Mouse (Mus musculus) heart, embryonic 13.5 days (tissue): ENCODE data around the gene Hcfc2. TPM values are rescaled to one million over a fixed set of nuclear protein-coding genes. Genes with fewer than 3 reads are reported as not detected.

Experiments
- ATAC-seq: fragments of 200-750 bp; cut with Nextera tagmentation; 2 replicates; pipeline ENCODE4 v1.8.0; 2017; ENCODE audit warnings: moderate TSS enrichment; ENCODE audit not compliant: insufficient number of reproducible peaks, low FRiP score, low TSS enrichment; ENCODE audit errors: extremely low read depth
- H3K27ac ChIP-seq: fragments of 300-500 bp; sonication (generic); replicated peaks from 2 replicates; pipeline ENCODE4 v1.5.1; 2015; ENCODE audit warnings: moderate library complexity, mild to moderate bottlenecking, inconsistent platforms
- H3K27me3 ChIP-seq: fragments of 300-500 bp; sonication (generic); replicated peaks from 2 replicates; pipeline ENCODE4 v1.6.1; 2015; ENCODE audit warnings: mild to moderate bottlenecking, inconsistent platforms
- H3K36me3 ChIP-seq: fragments of 300-500 bp; sonication (generic); 2 replicates; pipeline ENCODE4 v1.6.1; 2015; ENCODE audit warnings: mild to moderate bottlenecking, inconsistent platforms
- H3K4me1 ChIP-seq: fragments of 300-500 bp; sonication (generic); 2 replicates; pipeline ENCODE4 v1.6.1; 2015; ENCODE audit warnings: inconsistent platforms
- H3K4me2 ChIP-seq: fragments of 300-500 bp; sonication (generic); 2 replicates; pipeline ENCODE4 v1.6.1; 2015; ENCODE audit warnings: inconsistent platforms, mild to moderate bottlenecking, moderate library complexity
- H3K4me3 ChIP-seq: fragments of 300-500 bp; sonication (generic); 2 replicates; pipeline ENCODE4 v1.5.1; 2015; ENCODE audit warnings: moderate library complexity, mild to moderate bottlenecking, inconsistent platforms
- H3K9ac ChIP-seq: fragments of 300-500 bp; sonication (generic); 2 replicates; pipeline ENCODE4 v1.6.1; 2015; ENCODE audit warnings: inconsistent platforms, mild to moderate bottlenecking, moderate library complexity
- H3K9me3 ChIP-seq: fragments of 300-500 bp; sonication (generic); 2 replicates; pipeline ENCODE4 v1.6.1; 2016; ENCODE audit warnings: inconsistent platforms
- WGBS: fragments of 180-500 bp; shearing (Covaris S2); methylation state at CpG from one replicate; pipeline ENCODE4 v1.1.7; 2015; ENCODE audit warnings: mixed read lengths; 5-methylcytosine and 5-hydroxymethylcytosine counted together
- polyA plus RNA-seq: library from polyadenylated mRNA; unstranded; fragments of >200 nt; fragmentation: Nextera tagmentation; extraction: Ambion mirVana; gene quantifications from 2 replicates; pipeline ENCODE4 v1.2.1, GENCODE M21; 2015

Hcfc2 gene
- polyA plus RNA-seq, 1 experiment from 2014 or later, result 31.3 TPM

GRCm38 (mm10) chr10:82741876-82742275 lies 45.9 kb downstream of the Hcfc2 start:
- Histone ChIP-seq H3K4me1 (no peaks in the 10 kb centered on the region), H3K9me3 (no peaks in the 10 kb centered on the region), H3K27ac (no peak overlapping the region), H3K4me3 (no peak overlapping the region), H3K27me3 (no peaks in the 10 kb centered on the region), H3K36me3 (peaks cover 84% of the 10 kb centered on the region), H3K9ac (no peak overlapping the region), H3K4me2 (no peak overlapping the region)
- ATAC-seq, result no peak
- 86% methylated on average over 4 of the region's 4 CpGs for WGBS

GRCm38 (mm10) chr10:82742578-82742977 lies 46.6 kb downstream of the Hcfc2 start:
- no peak overlapping the region for H3K4me2 ChIP-seq
- H3K9ac ChIP-seq, result no peak overlapping the region
- H3K27me3 ChIP-seq, result no peaks in the 10 kb centered on the region
- WGBS, result 81% methylated on average over 1 of the region's 1 CpGs
- no peaks in the 10 kb centered on the region for H3K4me1 ChIP-seq
- no peak for ATAC-seq
- peaks cover 88% of the 10 kb centered on the region for H3K36me3 ChIP-seq
- no peak overlapping the region for H3K4me3 ChIP-seq
- no peaks in the 10 kb centered on the region for H3K9me3 ChIP-seq
- H3K27ac ChIP-seq, result no peak overlapping the region

- peaks cover 89% of the 10 kb centered on the region for H3K36me3 ChIP-seq
- H3K9me3 ChIP-seq, result no peaks in the 10 kb centered on the region
- no peaks in the 10 kb centered on the region for H3K4me1 ChIP-seq
- H3K27me3 ChIP-seq, result no peaks in the 10 kb centered on the region
- no peak overlapping the region for H3K4me2 ChIP-seq
- H3K27ac ChIP-seq, result no peak overlapping the region
- H3K9ac ChIP-seq, result no peak overlapping the region
- 87% methylated on average over 6 of the region's 6 CpGs for WGBS
- ATAC-seq, result no peak
- H3K4me3 ChIP-seq, result no peak overlapping the region
Observed at GRCm38 (mm10) chr10:82744296-82744695, 48.3 kb downstream of the Hcfc2 start.

- Histone ChIP-seq H3K9ac (no peak overlapping the region), H3K27ac (no peak overlapping the region), H3K9me3 (no peaks in the 10 kb centered on the region), H3K4me1 (no peaks in the 10 kb centered on the region), H3K4me2 (no peak overlapping the region), H3K4me3 (no peak overlapping the region), H3K27me3 (no peaks in the 10 kb centered on the region), H3K36me3 (peaks cover 86% of the 10 kb centered on the region)
- WGBS, result 91% methylated on average over 5 of the region's 5 CpGs
- no peak for ATAC-seq
Observed at GRCm38 (mm10) chr10:82745301-82745700, 49.3 kb downstream of the Hcfc2 start.

GRCm38 (mm10) chr10:82746988-82747850 lies 51.3 kb downstream of the Hcfc2 start:
- no peak overlapping the region for H3K27ac ChIP-seq
- no peak for ATAC-seq
- H3K9me3 ChIP-seq, result no peaks in the 10 kb centered on the region
- H3K27me3 ChIP-seq, result no peaks in the 10 kb centered on the region
- no peak overlapping the region for H3K4me3 ChIP-seq
- peaks cover 93% of the 10 kb centered on the region for H3K36me3 ChIP-seq
- H3K4me2 ChIP-seq, result no peak overlapping the region
- H3K9ac ChIP-seq, result no peak overlapping the region
- 82% methylated on average over 15 of the region's 15 CpGs for WGBS
- no peaks in the 10 kb centered on the region for H3K4me1 ChIP-seq

GRCm38 (mm10) chr10:82750778-82751177 lies 54.8 kb downstream of the Hcfc2 start:
- H3K27ac ChIP-seq, result no peak overlapping the region
- H3K27me3 ChIP-seq, result no peaks in the 10 kb centered on the region
- H3K4me2 ChIP-seq, result no peak overlapping the region
- peaks cover 3% of the 10 kb centered on the region; the same call in 1 of the 2 replicates for H3K9me3 ChIP-seq
- no peak for ATAC-seq
- WGBS, result 93% methylated on average over 6 of the region's 6 CpGs
- H3K36me3 ChIP-seq, result peaks cover 96% of the 10 kb centered on the region
- H3K4me3 ChIP-seq, result no peak overlapping the region
- no peaks in the 10 kb centered on the region for H3K4me1 ChIP-seq
- H3K9ac ChIP-seq, result no peak overlapping the region

GRCm38 (mm10) chr10:82752921-82753320 lies 57.0 kb downstream of the Hcfc2 start:
- Histone ChIP-seq H3K4me1 (no peaks in the 10 kb centered on the region), H3K36me3 (peaks cover 95% of the 10 kb centered on the region), H3K9me3 (peaks cover 3% of the 10 kb centered on the region; the same call in 1 of the 2 replicates), H3K4me2 (no peak overlapping the region), H3K27me3 (no peaks in the 10 kb centered on the region), H3K4me3 (no peak overlapping the region), H3K27ac (no peak overlapping the region), H3K9ac (no peak overlapping the region)
- no peak for ATAC-seq
- WGBS, result 90% methylated on average over 3 of the region's 3 CpGs

GRCm38 (mm10) chr10:82754642-82755041 lies 58.7 kb downstream of the Hcfc2 start:
- no peak overlapping the region for H3K9ac ChIP-seq
- 92% methylated on average over 1 of the region's 1 CpGs for WGBS
- no peak overlapping the region for H3K27ac ChIP-seq
- peaks cover 3% of the 10 kb centered on the region; the same call in 1 of the 2 replicates for H3K9me3 ChIP-seq
- H3K36me3 ChIP-seq, result peaks cover 95% of the 10 kb centered on the region
- H3K4me1 ChIP-seq, result peaks cover 9% of the 10 kb centered on the region
- no peak overlapping the region for H3K4me2 ChIP-seq
- H3K4me3 ChIP-seq, result no peak overlapping the region
- ATAC-seq, result no peak
- no peaks in the 10 kb centered on the region for H3K27me3 ChIP-seq

- Histone ChIP-seq H3K27ac (no peak overlapping the region), H3K4me2 (no peak overlapping the region), H3K9ac (no peak overlapping the region), H3K36me3 (peaks cover 99% of the 10 kb centered on the region), H3K9me3 (peaks cover 3% of the 10 kb centered on the region; the same call in 1 of the 2 replicates), H3K4me1 (peaks cover 16% of the 10 kb centered on the region), H3K4me3 (no peak overlapping the region), H3K27me3 (no peaks in the 10 kb centered on the region)
- ATAC-seq, result no peak
- WGBS, result 97% methylated on average over 11 of the region's 11 CpGs
Observed at GRCm38 (mm10) chr10:82755213-82755890, 59.4 kb downstream of the Hcfc2 start.

- Histone ChIP-seq H3K4me3 (no peak overlapping the region), H3K9ac (no peak overlapping the region), H3K36me3 (peaks cover 99% of the 10 kb centered on the region), H3K27me3 (no peaks in the 10 kb centered on the region), H3K4me1 (peaks cover 28% of the 10 kb centered on the region), H3K27ac (no peak overlapping the region), H3K9me3 (peaks cover 3% of the 10 kb centered on the region; the same call in 1 of the 2 replicates), H3K4me2 (no peak overlapping the region)
- ATAC-seq, result no peak
- WGBS, result 94% methylated on average over 9 of the region's 9 CpGs
Observed at GRCm38 (mm10) chr10:82756466-82756865, 60.5 kb downstream of the Hcfc2 start.

GRCm38 (mm10) chr10:82757341-82757740 lies 61.4 kb downstream of the Hcfc2 start:
- Histone ChIP-seq H3K9ac (no peak overlapping the region), H3K36me3 (peaks cover 91% of the 10 kb centered on the region), H3K27me3 (no peaks in the 10 kb centered on the region), H3K4me1 (peaks cover 36% of the 10 kb centered on the region), H3K9me3 (peaks cover 3% of the 10 kb centered on the region; the same call in 1 of the 2 replicates), H3K27ac (no peak overlapping the region), H3K4me3 (no peak overlapping the region), H3K4me2 (no peak overlapping the region)
- no peak for ATAC-seq
- 78% methylated on average over 9 of the region's 9 CpGs for WGBS
